Mouse (Mus musculus) heart, embryonic 10.5 days (tissue): ENCODE measurements around the gene Myf5. TPM values are rescaled to one million over a fixed set of nuclear protein-coding genes. Genes with fewer than 3 reads are reported as not detected.
A peak's percentile ranks its signal among the peaks of the same experiment; 100 is the strongest.

ENCODE experiments used
- DNase-seq: peaks from one replicate; pipeline ENCODE4 v3.0.0-alpha.2; 2017; ENCODE audit warnings: low spot score
- H3K27ac ChIP-seq: fragments of 300-500 bp; sonication (generic); 2 replicates; pipeline ENCODE4 v1.5.1; 2016; ENCODE audit warnings: mild to moderate bottlenecking
- H3K27me3 ChIP-seq: fragments of 300-500 bp; sonication (generic); 2 replicates; pipeline ENCODE4 v1.6.1; 2016; ENCODE audit warnings: mild to moderate bottlenecking; ENCODE audit not compliant: poor library complexity, insufficient read depth, severe bottlenecking
- H3K36me3 ChIP-seq: fragments of 300-500 bp; sonication (generic); 2 replicates; pipeline ENCODE4 v1.6.1; 2016; ENCODE audit warnings: mild to moderate bottlenecking, moderate library complexity
- H3K4me1 ChIP-seq: fragments of 300-500 bp; sonication (generic); 2 replicates; pipeline ENCODE4 v1.6.1; 2016; ENCODE audit warnings: mild to moderate bottlenecking
- H3K4me3 ChIP-seq: fragments of 300-500 bp; sonication (generic); 2 replicates; pipeline ENCODE4 v1.5.1; 2016; ENCODE audit warnings: mild to moderate bottlenecking, moderate library complexity
- H3K9me3 ChIP-seq: fragments of 300-500 bp; sonication (generic); 2 replicates; pipeline ENCODE4 v1.6.1; 2016; ENCODE audit warnings: mild to moderate bottlenecking, moderate library complexity
- WGBS: fragments of 180-500 bp; shearing (Covaris S2); methylation state at CpG from one replicate; pipeline ENCODE4 v1.1.7; 2016; 5-methylcytosine and 5-hydroxymethylcytosine counted together
- microRNA-seq: library from miRNA; unstranded; fragments of <30 nt; microRNA quantifications from one replicate; pipeline ENCODE4, GENCODE M21; 2017
- polyA plus RNA-seq: library from polyadenylated mRNA; unstranded; fragments of >200 nt; fragmentation: Nextera tagmentation; extraction: Ambion mirVana; gene quantifications from 2 replicates; pipeline ENCODE4 v1.2.1, GENCODE M21; 2016

The Myf5 gene
- polyA plus RNA-seq, 1 experiment from 2014 or later: 2.8 TPM

DNA sequence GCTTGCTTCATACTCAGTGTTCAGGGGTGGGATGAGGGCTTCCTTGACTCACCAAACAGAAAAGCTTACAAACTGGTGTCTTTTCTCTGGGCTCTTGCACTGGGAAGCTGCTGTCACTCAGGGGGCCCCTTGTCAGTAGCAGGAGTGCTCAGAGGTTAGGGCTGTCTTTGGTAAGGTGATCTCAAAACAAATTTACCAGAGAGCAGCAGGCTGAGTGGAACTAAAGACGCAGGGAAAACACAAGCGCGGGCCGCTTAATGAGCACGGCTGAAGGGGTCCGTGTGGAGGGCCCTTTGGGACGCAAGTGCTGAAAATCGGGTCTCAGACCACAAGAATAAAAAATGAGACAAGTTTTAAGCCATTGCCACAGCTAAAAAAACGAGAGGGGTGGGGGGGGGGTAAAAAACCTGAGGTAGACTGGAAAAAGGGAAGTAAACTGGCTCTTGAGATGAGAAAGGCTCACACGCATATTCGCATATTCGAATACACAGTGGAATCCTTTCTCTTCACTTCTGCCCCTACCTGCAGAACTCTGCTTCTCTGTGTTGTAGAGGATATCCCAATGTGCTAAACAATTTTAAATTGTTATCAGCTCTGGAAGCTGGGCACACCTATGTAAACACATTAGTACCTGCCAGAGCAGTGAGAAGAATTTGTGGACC is 2.9 kb upstream of the Myf5 start:
- no peaks in the 10 kb centered on the region for H3K36me3 ChIP-seq
- WGBS: 27% methylated on average over 12 of the region's 12 CpGs
- no peak overlapping the region for H3K27ac ChIP-seq
- H3K9me3 ChIP-seq: no peaks in the 10 kb centered on the region
- DNase-seq: no peak
- H3K4me1 ChIP-seq: peaks cover 5% of the 10 kb centered on the region
- H3K27me3 ChIP-seq: 0 out of 2 replicates have a peak, but pooled peaks cover 3% of the 10 kb centered on the region
- H3K4me3 ChIP-seq: 0 out of 2 replicates have a peak overlapping the region, but pooled peaks have one; percentile 8

- Histone ChIP-seq H3K4me3 (no peak overlapping the region), H3K27me3 (0 out of 2 replicates have a peak, but pooled peaks cover 3% of the 10 kb centered on the region), H3K9me3 (no peaks in the 10 kb centered on the region), H3K36me3 (no peaks in the 10 kb centered on the region), H3K27ac (no peak overlapping the region), H3K4me1 (0 out of 2 replicates have a peak, but pooled peaks cover 3% of the 10 kb centered on the region)
- WGBS: 76% methylated on average over 12 of the region's 12 CpGs
- no peak for DNase-seq
Observed at GRCm38 (mm10) chr10:107486770-107487169, 836 bp upstream of the Myf5 start.

DNA sequence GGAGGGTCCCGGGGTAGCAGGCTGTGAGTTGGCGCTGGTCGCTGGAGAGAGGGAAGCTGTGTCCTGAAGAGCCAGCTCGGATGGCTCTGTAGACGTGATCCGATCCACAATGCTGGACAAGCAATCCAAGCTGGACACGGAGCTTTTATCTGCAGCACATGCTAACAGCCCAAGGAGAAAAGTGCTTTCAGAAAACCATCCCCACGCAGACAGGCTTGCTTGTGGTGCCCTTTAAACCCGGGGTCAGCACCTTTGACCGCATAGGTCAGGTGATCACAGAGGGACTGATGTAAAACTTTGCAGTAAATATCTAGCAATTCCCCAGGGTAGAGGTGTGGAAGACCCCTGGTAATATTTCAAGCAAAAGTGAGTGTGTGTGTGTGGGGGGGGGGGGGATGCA is 1.9 kb downstream of the Myf5 start:
- no peak overlapping the region for H3K4me3 ChIP-seq
- H3K4me1 ChIP-seq: 0 out of 2 replicates have a peak, but pooled peaks cover under 1% of the 10 kb centered on the region
- H3K9me3 ChIP-seq: no peaks in the 10 kb centered on the region
- H3K27me3 ChIP-seq: 0 out of 2 replicates have a peak, but pooled peaks cover 3% of the 10 kb centered on the region
- H3K36me3 ChIP-seq: no peaks in the 10 kb centered on the region
- DNase-seq: no peak
- 72% methylated on average over 10 of the region's 10 CpGs for WGBS
- H3K27ac ChIP-seq: no peak overlapping the region

DNA sequence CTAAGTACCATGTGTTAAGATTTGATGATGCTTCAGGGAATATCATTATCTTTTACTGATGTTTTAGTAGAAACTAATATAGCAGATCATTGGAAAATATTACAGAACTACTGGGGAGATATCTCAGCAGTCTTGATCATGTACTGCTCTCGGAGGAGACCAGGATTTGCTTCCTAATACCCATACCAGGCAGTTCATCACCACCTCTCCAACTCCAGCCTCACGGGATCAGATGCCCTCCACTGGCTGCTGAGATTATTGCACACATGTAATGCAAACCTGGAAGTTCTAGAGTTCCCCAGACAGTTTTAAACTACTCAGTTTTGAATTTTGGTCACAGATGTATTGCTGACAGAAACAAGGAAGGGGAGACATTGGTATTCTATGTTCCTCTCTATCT is 12.4 kb downstream of the Myf5 start:
- no peaks in the 10 kb centered on the region for H3K9me3 ChIP-seq
- no peak overlapping the region for H3K4me3 ChIP-seq
- no peaks in the 10 kb centered on the region for H3K36me3 ChIP-seq
- H3K27ac ChIP-seq: no peak overlapping the region
- WGBS: 47% methylated on average over 2 of the region's 2 CpGs
- H3K27me3 ChIP-seq: no peaks in the 10 kb centered on the region
- H3K4me1 ChIP-seq: no peaks in the 10 kb centered on the region
- DNase-seq: no peak

DNA sequence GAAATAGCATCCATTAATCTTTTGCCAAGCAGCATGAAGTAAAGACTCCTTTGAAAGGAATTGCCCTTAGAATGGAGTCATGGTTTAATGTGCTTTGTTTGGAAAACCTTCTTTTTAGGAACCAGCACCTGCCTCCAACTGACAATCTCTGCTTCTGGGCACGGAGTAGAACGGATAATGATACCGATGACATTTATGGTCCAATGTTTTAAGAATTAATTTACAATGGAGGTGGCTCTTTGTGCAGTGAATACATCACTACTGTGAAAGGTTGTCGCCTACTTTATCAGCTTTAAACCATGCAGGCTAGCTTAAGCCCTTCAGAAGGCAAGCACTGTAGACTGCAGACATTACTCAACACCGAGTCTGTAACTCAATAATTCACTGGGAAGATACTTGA is 14.2 kb downstream of the Myf5 start:
- Histone ChIP-seq H3K4me3 (no peak overlapping the region), H3K9me3 (no peaks in the 10 kb centered on the region), H3K27me3 (no peaks in the 10 kb centered on the region), H3K4me1 (no peaks in the 10 kb centered on the region), H3K27ac (no peak overlapping the region), H3K36me3 (no peaks in the 10 kb centered on the region)
- DNase-seq: no peak
- WGBS: 84% methylated on average over 5 of the region's 5 CpGs

- Histone ChIP-seq H3K9me3 (no peaks in the 10 kb centered on the region), H3K27ac (no peak overlapping the region), H3K4me1 (no peaks in the 10 kb centered on the region), H3K4me3 (no peak overlapping the region), H3K36me3 (no peaks in the 10 kb centered on the region), H3K27me3 (no peaks in the 10 kb centered on the region)
- WGBS: 67% methylated on average over 7 of the region's 7 CpGs
- DNase-seq: no peak
Observed at GRCm38 (mm10) chr10:107467819-107468218, 18.1 kb downstream of the Myf5 start.

- WGBS: 75% methylated on average over 5 of the region's 5 CpGs
- H3K27me3 ChIP-seq: no peaks in the 10 kb centered on the region
- DNase-seq: no peak
- no peak overlapping the region for H3K27ac ChIP-seq
- H3K4me1 ChIP-seq: no peaks in the 10 kb centered on the region
- H3K4me3 ChIP-seq: no peak overlapping the region
- no peaks in the 10 kb centered on the region for H3K36me3 ChIP-seq
- no peaks in the 10 kb centered on the region for H3K9me3 ChIP-seq
Observed at GRCm38 (mm10) chr10:107449496-107450330, 36.2 kb downstream of the Myf5 start.

DNA sequence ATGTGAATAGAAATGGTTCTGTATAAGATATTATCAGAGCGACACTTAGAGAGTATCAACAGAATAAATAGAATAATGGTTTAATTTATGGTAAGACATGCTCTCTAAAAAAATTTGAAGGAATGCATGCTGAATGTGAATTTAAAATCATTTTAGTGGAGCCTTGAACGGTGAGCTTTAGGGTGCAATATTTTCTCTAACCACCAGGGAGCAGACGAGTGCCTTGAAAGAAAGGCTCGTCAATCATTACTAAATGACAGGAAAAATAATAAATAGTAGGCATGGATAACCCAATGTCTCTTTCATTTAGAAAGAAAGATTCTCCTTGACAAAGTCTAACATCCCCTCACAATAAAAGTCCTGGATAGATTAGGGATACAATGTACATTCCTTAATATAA is 43.2 kb downstream of the Myf5 start:
- Histone ChIP-seq H3K36me3 (no peaks in the 10 kb centered on the region), H3K4me1 (no peaks in the 10 kb centered on the region), H3K27me3 (no peaks in the 10 kb centered on the region), H3K9me3 (no peaks in the 10 kb centered on the region), H3K27ac (no peak overlapping the region), H3K4me3 (no peak overlapping the region)
- no peak for DNase-seq
- 6% methylated on average over 4 of the region's 4 CpGs for WGBS

DNA sequence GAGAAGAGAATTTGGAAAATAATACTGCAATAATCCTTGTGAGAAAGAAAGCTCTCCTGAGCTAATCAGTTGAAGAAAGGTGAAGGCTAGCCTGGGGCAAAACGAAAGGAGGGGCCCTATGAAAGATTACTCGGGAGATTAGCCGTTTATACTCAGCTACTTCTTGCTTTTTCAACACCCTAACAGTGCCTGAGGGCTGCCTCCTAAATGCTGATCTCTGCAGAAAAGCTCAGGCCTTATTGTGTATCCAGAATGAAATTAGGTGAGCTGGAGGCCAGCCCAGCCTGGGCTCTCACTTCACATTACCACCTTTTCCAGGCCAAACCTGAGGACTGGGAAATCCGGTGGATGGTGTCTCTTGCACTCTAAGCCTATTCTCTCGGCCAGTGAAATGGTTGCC is 49.0 kb downstream of the Myf5 start:
- Histone ChIP-seq H3K27ac (no peak overlapping the region), H3K36me3 (no peaks in the 10 kb centered on the region), H3K4me3 (no peak overlapping the region), H3K27me3 (no peaks in the 10 kb centered on the region), H3K4me1 (no peaks in the 10 kb centered on the region), H3K9me3 (no peaks in the 10 kb centered on the region)
- 58% methylated on average over 5 of the region's 5 CpGs for WGBS
- DNase-seq: no peak

Small RNA genes lying within 50 kb of the gene (microRNA-seq; reads per million reads assigned to microRNA genes)
- gene Gm44403: not detected

Other genes starting within 250 kb of the Myf5 start
- 0.54 and 2.1 TPM in 2 replicates for gene Lin7a, start 214.4 kb downstream of the Myf5 start, polyA plus RNA-seq
- gene Myf6, start 8.6 kb upstream of the Myf5 start, polyA plus RNA-seq: 0.30 TPM in 1 of 2 replicates, not detected in the other
- 0.03 TPM in 1 of 2 replicates, not detected in the other for gene Ptprq, start 233.9 kb upstream of the Myf5 start, polyA plus RNA-seq